Comparison of ENCODE assay signal across 16 mouse cellular contexts in the genomic region with DNA sequence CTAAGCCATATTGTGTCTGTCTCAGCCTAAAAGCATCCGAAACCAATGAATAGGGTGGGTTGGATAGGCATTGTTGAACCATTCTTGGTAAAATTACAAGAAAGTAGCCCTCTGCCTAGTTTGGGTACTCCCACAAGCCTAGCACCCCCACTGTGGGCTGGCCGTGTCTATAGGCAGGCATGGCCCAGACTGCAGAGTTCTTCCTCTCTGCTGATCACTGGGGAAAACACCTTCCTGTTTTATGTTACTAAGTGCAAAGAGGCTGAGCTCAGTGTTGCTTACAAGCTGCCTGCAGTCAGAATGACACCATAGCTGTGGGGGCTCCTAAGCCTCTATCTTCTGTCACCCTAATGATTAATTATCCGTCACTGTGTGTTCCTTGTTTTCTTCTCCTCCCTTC. TPM values are rescaled to one million over a fixed set of nuclear protein-coding genes. Genes with fewer than 3 reads are reported as not detected.
A peak's percentile ranks its signal among the peaks of the same experiment; 100 is the strongest.
DNase-seq lines count a peak whose midpoint lies in the region; ATAC-seq and TF ChIP-seq lines count a peak whose summit lies in the region.
"Had no signal": no experiment of that assay in that cellular context is flagged by ENCODE, and none has a peak within 500 bp of the region (broad histone marks: within the 10 kb centered on the region; RNA-seq: fewer than 3 reads in every experiment).

No protein-coding gene starts in this region.

- no peaks in the 10 kb centered on the region for H3K27me3 ChIP-seq in forebrain, embryonic 16.5 days (replicated peaks; ENCODE audit: control insufficient read depth, insufficient read depth, low read length)
- H3K27me3 ChIP-seq: limb, embryonic 13.5 days had no signal

- no peak for TF ChIP-seq CTCF in lung, adult 2 months (IDR thresholded peaks at IDR 0.05; ENCODE audit: insufficient read depth, low read length)

- DNase-seq in thymus, postnatal 14 days, result peak; percentile 5
- DNase-seq in thymus, postnatal 36 days, result no peak
- DNase-seq in lung, adult 2 months, result no peak
- DNase-seq in lung, postnatal 4 days, result no peak
- no peak for DNase-seq in cerebellum, adult 11 months
- DNase-seq: adrenal gland, postnatal 25 days; cerebellum, adult 11-12 months; embryo, embryonic 11 days; heart, adult 2 months; lung, embryonic 14.5 days had no signal

- no peak for TF ChIP-seq POLR2A in lung, adult 2 months (IDR thresholded peaks at IDR 0.05; ENCODE audit: borderline replicate concordance, extremely low read depth, low read depth, low read length)

- ATAC-seq in forebrain, embryonic 16.5 days, result no peak
- ATAC-seq in megakaryocyte progenitor cell, adult 5-6 weeks (replicated peaks; ENCODE audit: poor library complexity), result peak; percentile 53
- ATAC-seq: inflammation-experienced regulatory T-cells, adult 6 months had no signal

- H3K9ac ChIP-seq in forebrain, embryonic 16.5 days (replicated peaks; ENCODE audit: low read depth, low read length), result no peak overlapping the region
- H3K9ac ChIP-seq: limb, embryonic 13.5 days; lung, embryonic 14.5 days had no signal

- WGBS in forebrain, embryonic 16.5 days, result 57% methylated on average over 3 of the region's 3 CpGs
- WGBS in lung, adult 2 months, result 65% methylated on average over 3 of the region's 3 CpGs

- no peak overlapping the region for H3K27ac ChIP-seq in forebrain, embryonic 16.5 days (ENCODE audit: low read length)
- H3K27ac ChIP-seq: heart, adult 2 months; kidney, postnatal 0 days; limb, embryonic 13.5 days had no signal

- H3K36me3 ChIP-seq in forebrain, embryonic 16.5 days (ENCODE audit: control insufficient read depth, insufficient read depth), result no peaks in the 10 kb centered on the region
- H3K36me3 ChIP-seq: G1E; limb, embryonic 13.5 days had no signal

- peaks cover 16% of the 10 kb centered on the region for H3K4me1 ChIP-seq in forebrain, embryonic 16.5 days (replicated peaks; ENCODE audit: control insufficient read depth, insufficient read depth, low read length)
- peaks cover 4% of the 10 kb centered on the region; the same call in 1 of the 2 replicates for H3K4me1 ChIP-seq in lung, adult 2 months (ENCODE audit: control insufficient read depth, insufficient read depth, low read length)
- H3K4me1 ChIP-seq: limb, embryonic 13.5 days had no signal

- peak overlapping the region; percentile 6; the same call in 1 of the 2 replicates for H3K4me3 ChIP-seq in forebrain, embryonic 16.5 days (replicated peaks; ENCODE audit: low read length)
- H3K4me3 ChIP-seq in lung, adult 2 months (replicated peaks; ENCODE audit: extremely low read depth, low read depth, low read length), result no peak overlapping the region
- H3K4me3 ChIP-seq: heart, adult 2 months; limb, embryonic 13.5 days had no signal

- H3K4me2 ChIP-seq in forebrain, embryonic 16.5 days (ENCODE audit: low read length), result peak overlapping the region; percentile 39
- H3K4me2 ChIP-seq: limb, embryonic 13.5 days; lung, embryonic 14.5 days had no signal

- H3K9me3 ChIP-seq in forebrain, embryonic 16.5 days (ENCODE audit: control insufficient read depth, low read length), result no peaks in the 10 kb centered on the region
- H3K9me3 ChIP-seq: G1E; limb, embryonic 13.5 days had no signal

RNA-seq across cellular contexts. Expression of a gene that starts 4.4 kb away (rescaled TPM):
- polyA plus RNA-seq in forebrain, embryonic 16.5 days (2015; fragmentation: Nextera tagmentation; extraction: Ambion mirVana), result 89.3 and 101 TPM in 2 replicates
- 0.17 and 0.84 TPM in 2 replicates for total RNA-seq in megakaryocyte progenitor cell, adult 5-6 weeks (2015)
- 0.14 TPM in 1 of 2 replicates, not detected in the other for total RNA-seq in megakaryocyte progenitor cell, adult 5-6 weeks (2017)
- 0.61 and 0.83 TPM in 2 replicates for polyA plus RNA-seq in lung, adult 2 months (2012; rRNA removed)
- total RNA-seq: G1E had no signal

RNA-seq across cellular contexts. Expression of a gene that starts 10.1 kb away (rescaled TPM):
- polyA plus RNA-seq in forebrain, embryonic 16.5 days (2015; fragmentation: Nextera tagmentation; extraction: Ambion mirVana), result 47.7 and 52.7 TPM in 2 replicates
- 86.4 and 93.7 TPM in 2 replicates for total RNA-seq in megakaryocyte progenitor cell, adult 5-6 weeks (2015)
- total RNA-seq in megakaryocyte progenitor cell, adult 5-6 weeks (2017), result 85.2 and 105 TPM in 2 replicates
- 4.3 and 10.6 TPM in 2 replicates for polyA plus RNA-seq in lung, adult 2 months (2012; rRNA removed)

Comparison
In these comparisons a context has a peak if more than half of its experiments do, and no peak if none do; other contexts are left out.
1. RNA of a gene that starts 4.4 kb away (polyA plus RNA-seq): 89.3 to 101 TPM in forebrain, embryonic 16.5 days; 0.61 to 0.83 TPM in lung, adult 2 months; every median in the first group is over 10 times any median in the second.